Mouse (Mus musculus) forelimb bud, embryonic 11.5 days (tissue): ENCODE data around the gene Gm20683.
"Not testable (repeated sequence)": the region's sequence is repeated elsewhere in the genome, so short reads cannot be mapped to it uniquely, and the experiment has no call there.

Experiments
- DNase-seq: peaks from one replicate; pipeline ENCODE4 v3.0.0-alpha.2; 2012; ENCODE audit warnings: low read depth, low spot score

The Gm20683 gene

DNA sequence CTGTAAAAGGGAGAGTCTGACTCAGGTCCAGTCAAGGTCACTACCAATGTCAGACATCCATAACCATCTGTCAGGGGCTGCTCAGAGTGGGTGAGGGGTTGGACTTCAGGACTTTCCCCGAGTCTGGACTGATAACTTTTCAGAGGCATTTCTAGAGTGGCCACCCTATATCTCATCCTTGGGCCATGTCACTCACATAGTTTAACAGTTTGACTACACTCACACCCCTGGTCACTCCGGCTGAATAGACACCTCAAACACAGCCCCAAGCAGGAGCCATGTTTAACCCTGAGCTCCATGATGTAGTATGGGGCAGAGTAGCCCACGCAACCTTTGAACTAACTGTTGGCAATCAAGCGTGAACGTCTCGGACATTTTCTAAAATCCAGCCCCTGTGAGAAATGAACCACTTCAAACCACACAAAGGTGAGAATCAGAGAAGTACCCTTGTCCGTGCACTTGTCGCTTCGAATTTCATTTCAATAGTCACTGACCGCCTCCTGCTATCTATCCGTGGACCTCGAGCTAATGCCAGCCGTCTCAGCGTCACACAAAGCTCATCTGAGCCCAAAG lies 32.7 kb upstream of the Gm20683 start:
- no peak for DNase-seq

DNA sequence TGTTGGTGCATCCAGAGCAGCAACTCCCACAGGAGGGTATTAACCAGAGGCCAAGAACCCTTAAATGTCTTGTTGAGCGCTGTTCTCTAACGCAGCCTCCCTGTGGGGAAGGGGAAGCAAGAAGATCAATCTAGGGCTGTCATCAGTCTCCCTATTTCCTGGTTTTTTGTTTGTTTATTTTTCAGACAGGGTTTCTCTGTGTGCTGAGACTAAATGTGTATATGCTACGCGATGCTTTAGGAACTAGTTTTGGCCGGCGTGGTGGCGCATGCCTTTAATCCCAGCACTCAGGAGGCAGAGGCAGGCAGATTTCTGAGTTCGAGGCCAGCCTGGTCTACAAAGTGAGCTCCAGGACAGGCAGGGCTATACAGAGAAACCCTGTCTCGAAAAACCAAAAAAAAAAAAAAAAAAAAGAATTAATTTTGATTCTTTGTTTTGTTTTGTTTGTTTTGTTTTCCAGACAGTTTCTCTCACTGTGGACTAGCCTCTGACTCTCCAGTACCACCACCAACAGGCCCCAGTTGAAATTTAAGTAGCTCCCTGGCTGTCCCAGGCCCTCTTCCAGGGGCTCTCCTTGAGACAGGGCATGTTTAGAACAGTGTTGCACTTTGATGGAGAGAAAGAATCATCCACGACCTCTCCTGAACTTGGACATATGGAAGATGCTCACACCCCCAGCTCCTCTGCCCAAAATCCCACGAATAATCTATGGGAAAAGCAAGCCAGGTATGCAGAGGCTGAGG lies 32.0 kb upstream of the Gm20683 start:
- no peak for DNase-seq

- no peak for DNase-seq
Measured at GRCm38 (mm10) chr17:25872676-25873075, 31.1 kb upstream of the Gm20683 start.

DNA sequence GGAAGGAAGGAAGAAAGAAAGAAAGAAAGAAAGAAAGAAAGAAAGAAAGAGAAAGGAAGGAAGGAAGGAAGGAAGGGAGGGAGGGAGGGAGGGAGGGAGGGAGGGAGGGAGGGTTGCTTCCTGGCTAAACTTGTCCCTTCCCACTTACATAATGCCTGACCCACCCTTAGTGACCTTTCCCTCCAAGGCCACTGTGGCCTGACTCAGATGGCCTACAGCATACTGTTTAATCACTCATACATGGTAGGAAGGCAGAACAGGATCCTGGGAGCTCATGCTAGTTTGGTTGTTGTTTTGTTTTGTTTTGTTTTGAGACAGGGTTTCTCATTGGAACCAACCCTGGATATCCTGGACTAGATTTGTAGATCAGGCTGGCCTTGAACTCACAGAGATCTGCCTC lies 30.0 kb upstream of the Gm20683 start:
- DNase-seq = not testable (repeated sequence)

GRCm38 (mm10) chr17:25869954-25870353 lies 28.4 kb upstream of the Gm20683 start:
- DNase-seq = no peak

GRCm38 (mm10) chr17:25869498-25869897 lies 27.9 kb upstream of the Gm20683 start:
- DNase-seq = no peak

DNA sequence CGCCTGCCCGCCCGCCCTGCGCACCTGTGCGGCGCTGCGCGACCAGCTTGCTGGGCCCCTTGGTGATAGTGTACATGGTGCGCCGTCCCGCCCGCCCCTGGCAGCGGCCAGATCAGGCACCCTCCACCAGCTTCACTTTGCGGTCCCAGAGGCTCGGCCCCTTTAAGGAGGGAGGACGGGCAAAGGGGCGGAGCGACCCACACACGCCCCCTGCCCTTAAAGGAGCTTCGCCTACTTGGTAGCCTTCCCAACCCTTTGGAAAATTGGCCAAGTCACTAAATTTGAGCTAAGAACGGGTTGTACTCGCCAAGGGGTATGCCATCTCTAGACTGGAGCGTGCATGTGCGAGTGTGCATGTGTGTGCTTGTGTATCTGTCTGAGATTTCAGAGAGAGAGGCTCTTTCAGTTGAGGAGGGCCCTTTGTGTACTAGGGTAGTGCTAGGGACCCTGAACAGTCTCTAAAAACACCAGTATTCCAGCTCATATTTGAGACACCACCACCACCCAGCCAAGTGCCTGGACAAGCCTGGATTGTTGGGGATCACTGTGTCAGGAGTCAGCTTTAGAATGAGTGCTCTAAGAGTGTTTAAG lies 27.1 kb upstream of the Gm20683 start, which contains the start of gene Mcrip2:
TSS of gene Mcrip2 (minus strand) at position 164 of the 591 bp plus-strand sequence.
- DNase-seq = peak; percentile 66

GRCm38 (mm10) chr17:25867836-25868600 lies 26.5 kb upstream of the Gm20683 start:
- no peak for DNase-seq

- no peak for DNase-seq
Measured at GRCm38 (mm10) chr17:25867509-25867835, 25.9 kb upstream of the Gm20683 start.

GRCm38 (mm10) chr17:25866172-25866571 lies 24.6 kb upstream of the Gm20683 start:
- DNase-seq = no peak

- DNase-seq = no peak
Measured at GRCm38 (mm10) chr17:25865288-25865687, 23.7 kb upstream of the Gm20683 start.

DNA sequence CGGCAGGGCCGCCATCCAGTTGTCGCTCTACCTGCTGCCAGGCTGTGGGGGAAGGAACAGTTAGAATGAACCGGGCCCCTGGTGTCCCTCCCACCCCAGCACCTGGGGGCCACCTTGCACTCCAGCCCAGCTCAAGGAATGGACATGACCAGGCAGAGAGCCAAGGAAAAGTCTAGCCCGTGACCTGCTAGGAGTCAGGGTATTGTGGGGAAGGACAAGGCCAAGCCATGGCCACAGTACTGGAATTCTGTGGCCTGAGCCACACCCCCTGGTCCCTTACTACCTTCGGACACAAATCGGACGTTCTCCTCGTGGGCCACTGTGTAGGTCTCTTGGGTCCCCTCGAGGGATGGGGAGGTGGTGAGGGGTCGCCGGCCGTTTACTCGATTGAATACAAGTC lies 22.7 kb upstream of the Gm20683 start:
- no peak for DNase-seq

- no peak for DNase-seq
Measured at GRCm38 (mm10) chr17:25863681-25864080, 22.1 kb upstream of the Gm20683 start.

GRCm38 (mm10) chr17:25861704-25862612 lies 20.4 kb upstream of the Gm20683 start:
- DNase-seq = no peak

DNA sequence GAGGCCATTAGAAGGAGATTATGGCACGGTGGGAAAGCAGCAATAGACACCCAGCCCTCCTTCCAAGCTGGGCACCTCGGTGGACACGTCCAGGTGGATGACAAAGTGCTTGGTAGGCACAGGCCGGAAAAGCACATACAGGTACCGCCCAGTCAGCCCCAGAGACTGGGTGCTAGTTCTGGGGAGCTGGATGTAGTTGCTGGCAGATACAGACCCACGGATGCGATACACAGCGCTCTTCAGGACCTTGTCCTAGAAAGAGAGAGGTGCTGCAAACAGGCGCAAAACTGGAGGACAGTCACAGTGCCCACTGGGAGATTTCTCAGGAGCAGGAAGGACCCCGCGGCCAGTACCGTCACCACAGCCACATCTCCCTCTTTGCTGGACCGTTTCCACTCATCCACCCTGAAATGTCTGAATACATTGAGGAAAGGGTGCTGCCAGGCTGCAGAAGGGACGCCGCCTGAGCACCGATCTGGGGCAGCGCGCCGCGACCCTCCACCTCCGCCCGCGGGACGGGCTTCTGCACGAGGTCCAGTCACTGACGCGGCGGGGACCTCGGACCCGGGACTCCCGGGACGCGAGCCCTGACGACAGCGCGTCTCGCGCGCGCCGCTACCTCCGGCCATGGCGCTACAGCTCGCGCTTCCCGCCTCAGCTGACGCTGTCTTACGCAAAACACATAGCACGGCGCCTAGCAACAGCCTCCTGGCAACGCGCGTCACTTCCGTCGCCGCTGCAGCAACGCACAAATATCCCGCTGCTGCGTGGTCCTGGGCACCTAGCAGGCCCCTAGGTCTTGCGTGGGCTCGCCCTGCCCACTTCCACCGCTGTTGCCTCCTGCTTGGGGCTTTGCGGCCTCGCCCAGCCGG lies 19.5 kb upstream of the Gm20683 start, which contains the start of gene Wdr90:
TSS of gene Wdr90 (minus strand) at position 670 of the 872 bp plus-strand sequence.
- DNase-seq = peak; percentile 92

DNA sequence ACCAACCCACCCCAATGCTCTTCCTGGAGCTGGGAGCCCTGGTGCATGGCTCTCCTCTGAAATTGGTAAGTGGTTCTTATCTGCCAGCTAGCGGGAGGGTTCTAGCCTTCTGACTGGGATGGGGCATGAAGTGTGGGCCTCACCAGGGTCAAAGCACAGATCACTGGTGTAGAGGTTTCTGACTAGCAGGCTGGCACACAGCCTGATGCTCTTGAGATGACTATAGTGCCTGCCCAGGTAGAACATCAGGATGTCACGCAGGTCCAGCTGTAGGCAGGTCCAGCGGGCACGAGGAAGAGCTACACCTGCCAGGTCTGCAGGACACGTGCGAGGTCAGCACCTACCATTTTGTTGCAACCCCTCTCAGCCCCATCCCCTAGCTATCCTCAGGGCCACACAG lies 18.7 kb upstream of the Gm20683 start:
- no peak for DNase-seq

GRCm38 (mm10) chr17:25844396-25844901 lies 2.9 kb upstream of the Gm20683 start, which contains the start of gene Rhot2:
Rhot2 (minus strand) TSS chr17:25844851.
- peak; percentile 89 for DNase-seq

GRCm38 (mm10) chr17:25843636-25844395 lies 2.3 kb upstream of the Gm20683 start:
- DNase-seq = no peak

DNA sequence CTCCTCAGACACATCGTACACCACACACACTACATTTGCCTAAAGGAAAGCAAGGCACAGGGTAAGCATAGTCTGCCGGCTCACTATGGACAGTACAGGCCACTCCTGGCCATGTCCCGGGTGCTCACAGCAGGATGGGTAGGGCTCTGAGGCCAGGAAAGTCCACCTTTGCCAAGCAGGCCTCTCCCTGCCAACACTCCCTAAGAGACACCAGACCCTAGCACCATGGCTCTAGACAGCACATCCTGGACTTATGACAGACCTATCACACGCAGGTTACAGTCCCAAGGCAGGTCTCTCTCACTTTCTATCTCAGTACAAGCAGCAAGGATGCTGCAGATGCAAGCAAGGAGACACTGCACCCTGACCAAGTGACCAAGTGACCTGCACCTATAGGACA lies 1.6 kb upstream of the Gm20683 start:
- no peak for DNase-seq
